Mouse (Mus musculus) heart, adult 18-20 months (tissue): ENCODE measurements around the gene Mme. TPM values are rescaled to one million over a fixed set of nuclear protein-coding genes. Genes with fewer than 3 reads are reported as not detected.

Experiments
- DNase-seq, 2 experiments: peaks; one replicate each; pipeline ENCODE4 v3.0.0; 2021 to 2022; ENCODE audit warnings: mixed read lengths in 1 of 2
- long read RNA-seq, 2 experiments: library from polyadenylated mRNA; stranded (forward); transcript quantifications; one replicate each; pipeline ENCODE4 v2.0.0; 2021
- total RNA-seq, 2 experiments: library from RNA; stranded (reverse); gene quantifications; 2 replicates each; pipeline ENCODE4 v1.2.3; 2021

Mme gene
- total RNA-seq, result 10 to 100 TPM; 15.1 to 17.4 TPM
- long read RNA-seq, experiment 1, transcript Mme-201 (23 exons, 3,782 nt), result major isoform, 5 of 11 reads
- long read RNA-seq, experiment 1, partial matches to known transcripts, result 0 of 11 reads
- long read RNA-seq, experiment 1, other reads (novel, unspliced or antisense), result 6 of 11 reads
- long read RNA-seq, experiment 2, partial matches to known transcripts, result 1 of 3 reads
- long read RNA-seq, experiment 2, other reads (novel, unspliced or antisense), result 0 of 3 reads

DNA sequence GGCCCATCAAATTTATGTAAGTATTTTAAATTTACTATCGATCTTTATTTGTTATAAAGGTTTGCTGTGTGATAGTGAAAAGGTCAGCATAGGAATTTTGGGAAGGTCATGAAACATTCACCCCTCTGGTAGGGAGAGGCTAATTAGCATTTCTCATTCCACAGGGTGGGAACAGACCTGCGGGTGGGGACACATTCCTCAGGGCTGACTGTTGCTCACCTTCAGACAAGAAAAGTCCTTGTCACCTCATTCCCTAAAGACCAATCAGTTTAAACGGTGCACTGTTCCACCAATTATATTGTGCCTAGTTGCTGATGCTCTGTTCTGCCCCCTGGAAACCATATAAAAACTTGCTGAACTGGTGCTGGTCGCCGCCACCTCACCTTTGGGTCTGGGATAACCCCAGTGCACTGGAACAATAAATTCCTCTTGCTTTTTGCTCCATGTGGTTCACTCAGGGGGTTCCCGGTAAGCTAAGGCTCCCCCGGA is at the start of gene Mme:
TSS of gene Mme (plus strand) at position 439 of the 489 bp plus-strand sequence.
- DNase-seq, result no peak

DNA sequence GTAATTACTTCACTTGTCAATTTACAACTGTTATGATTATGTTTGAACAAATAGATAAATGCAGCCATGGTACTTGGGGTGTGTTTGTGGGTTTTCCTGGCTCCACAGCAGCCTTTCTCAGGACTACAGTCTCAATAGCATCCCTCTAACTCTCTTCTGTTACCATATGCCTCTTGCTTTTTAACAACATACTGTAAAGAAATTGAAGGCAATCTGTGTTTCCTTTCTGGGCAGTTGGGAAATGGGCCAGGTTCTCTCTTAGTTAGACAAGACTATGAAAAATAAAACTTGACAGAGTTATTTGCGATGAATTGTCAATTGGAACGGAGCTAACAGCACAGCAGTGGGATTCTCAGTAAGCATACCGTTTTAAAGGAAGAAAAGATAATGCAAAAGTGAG is 44.8 kb upstream of the Mme start:
- no peak for DNase-seq

DNA sequence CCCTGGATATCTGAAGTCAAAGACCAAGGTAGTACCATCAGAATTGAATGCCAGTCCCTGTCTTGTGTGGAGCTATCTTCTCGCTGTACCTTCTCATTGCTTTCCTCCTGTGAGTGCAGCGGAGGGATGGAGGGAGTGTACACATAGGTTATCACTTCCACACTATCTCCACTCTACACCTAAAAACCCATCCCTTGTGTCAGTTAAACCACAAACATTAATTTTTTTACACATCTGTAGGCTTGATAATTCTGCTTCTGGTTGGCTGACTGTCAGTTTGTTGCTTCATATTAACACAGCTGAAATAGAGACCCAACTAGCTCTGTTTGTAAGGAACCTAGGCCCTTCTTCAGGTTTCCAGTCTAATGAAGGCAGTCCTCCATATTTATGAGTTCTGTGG is 43.3 kb upstream of the Mme start:
- DNase-seq, result no peak

DNA sequence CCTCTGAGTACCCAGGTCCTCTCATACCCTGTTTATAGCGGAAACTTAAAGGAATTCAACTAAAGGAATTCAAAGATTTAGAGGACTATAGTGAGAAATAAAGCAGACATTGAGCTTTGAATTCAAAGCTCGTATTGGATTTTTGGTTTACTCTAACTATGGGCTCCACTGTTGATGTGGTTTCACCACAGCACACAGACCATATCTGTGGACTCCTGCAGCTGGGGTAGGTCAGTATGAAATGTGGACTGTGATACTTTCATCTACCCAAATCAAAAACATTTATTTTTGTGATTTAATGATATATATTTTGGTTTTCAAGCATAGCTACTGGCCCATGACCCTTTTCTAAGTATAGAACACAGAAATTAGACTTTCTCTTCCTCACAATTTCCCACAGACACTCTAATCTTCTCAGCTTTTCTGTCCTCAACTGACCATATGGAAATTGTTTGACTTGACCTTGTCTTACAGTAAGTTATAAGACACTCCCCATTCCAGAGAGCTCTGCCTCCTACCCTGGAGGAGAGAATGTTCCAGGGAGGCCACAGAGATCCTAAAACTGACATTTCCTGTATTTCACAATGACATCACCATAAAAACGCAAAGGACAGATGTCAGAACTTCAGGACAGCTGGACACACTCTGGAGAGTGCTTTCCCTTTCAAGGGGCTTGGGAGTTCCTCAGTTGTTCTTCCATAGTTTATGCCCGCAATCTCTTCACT is 19.3 kb upstream of the Mme start:
- no peak for DNase-seq

DNA sequence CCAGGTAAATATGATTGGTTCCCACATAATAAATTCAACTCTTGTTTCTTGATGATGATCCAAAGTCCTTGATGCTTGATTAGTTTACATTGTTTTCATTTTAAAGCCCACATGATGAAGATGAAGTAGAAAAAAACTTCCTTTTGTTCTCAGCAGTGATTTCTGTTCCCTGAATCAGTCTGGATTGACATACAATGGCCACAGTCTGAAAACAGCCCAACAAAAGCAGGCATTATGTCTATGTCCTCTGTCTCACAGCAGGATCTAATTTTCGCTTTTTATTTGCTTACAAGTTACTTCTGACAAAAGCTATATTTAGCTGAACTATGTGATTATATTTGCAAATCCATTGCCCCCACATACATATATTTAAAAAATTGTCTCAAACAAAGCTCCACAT is 17.7 kb upstream of the Mme start:
- DNase-seq, result no peak

DNA sequence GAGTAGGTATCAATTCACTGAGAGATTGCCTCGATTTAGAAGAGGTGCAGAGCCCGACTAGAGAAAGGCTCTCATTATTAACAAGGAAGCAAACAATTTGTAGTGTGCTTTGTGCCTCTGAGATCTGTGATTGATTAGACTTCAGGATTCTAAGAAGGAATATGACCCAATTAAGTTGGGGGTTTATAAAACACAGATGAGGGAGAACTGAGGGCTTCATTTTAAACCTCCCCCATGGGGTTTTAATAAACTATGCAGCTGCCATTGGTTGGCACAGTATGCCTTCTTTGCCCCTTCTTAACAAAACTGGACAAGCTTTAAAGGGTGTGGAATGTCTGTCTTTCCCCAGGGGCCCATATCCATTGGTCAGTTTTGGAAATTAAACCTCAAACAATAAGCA is 5.4 kb upstream of the Mme start:
- no peak for DNase-seq

DNA sequence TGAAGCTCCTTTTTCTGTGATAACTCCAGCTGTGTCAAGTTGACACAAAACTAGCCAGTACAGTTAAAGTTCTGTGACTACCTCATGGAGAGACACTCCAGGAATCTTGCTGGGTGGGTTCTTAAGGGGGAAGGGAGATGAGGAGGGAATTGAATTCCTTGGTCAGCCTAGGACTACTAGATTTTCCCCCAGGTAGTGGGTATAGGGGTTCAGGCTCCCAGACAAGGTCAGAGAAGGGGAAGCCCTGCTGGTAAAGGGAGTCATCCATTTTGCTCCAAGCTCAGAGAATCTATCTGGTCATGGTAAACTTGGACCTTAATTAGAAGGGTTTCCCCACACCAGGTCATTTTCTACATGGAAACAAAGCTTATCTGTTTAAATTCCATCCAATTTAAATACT is 2.4 kb downstream of the Mme start:
- DNase-seq, result no peak

DNA sequence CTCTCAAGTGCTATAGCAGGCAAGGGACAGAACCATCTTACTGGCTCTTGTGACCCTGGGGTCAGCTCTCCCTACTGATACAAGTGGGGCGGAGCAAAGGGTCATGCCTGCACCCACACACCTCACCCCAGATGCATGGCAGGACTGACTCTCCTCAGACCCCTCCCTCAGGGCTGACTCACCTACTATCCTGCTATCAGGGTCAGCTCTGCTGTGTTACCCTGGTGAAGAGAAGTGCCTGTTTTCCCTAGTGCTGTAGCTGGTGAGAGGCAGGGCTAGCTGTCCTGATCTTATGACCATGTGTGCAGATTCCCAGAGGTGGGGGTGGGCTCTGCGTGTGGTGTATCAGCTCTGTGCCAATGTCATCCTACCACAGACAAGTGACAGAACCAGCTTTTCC is 30.8 kb downstream of the Mme start:
- DNase-seq, result no peak

DNA sequence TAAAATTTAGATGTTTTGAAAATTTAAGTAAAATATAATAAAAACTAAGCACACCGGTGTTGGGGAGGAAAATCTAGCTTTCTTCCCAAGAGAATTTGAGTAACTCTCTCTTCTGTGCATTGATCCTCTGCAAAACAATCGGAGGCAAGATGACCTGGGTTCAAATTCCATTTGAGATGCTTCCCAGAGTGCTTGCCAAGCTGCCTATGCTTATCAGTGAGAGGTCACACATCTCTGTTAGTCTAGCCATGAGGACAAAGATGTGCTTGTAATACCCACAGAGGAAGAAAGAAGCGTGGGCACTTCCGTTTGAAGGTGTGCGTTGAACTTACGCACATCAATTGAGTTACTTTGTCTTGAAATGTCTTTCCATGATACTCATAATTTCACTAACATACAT is 53.0 kb downstream of the Mme start:
- no peak for DNase-seq

DNA sequence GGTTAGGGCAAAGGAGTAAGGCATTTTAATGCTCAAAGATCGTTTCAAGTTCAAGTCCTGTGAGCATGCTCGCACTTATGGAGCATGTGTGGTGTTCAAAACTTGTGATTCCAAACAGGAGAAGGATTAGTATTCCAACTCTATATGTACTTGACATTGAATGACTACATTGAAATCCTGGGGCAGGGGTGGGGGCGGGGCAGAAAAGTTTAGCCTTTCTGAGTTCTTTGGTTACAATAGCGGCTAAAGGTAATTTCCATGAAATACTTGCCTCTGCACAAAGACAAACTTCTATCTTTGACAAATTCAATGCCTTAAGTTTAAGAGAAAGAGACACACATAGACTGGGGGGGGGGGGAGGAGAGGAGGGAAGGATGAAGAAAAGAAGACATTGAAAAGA is 53.5 kb downstream of the Mme start:
- no peak for DNase-seq

DNA sequence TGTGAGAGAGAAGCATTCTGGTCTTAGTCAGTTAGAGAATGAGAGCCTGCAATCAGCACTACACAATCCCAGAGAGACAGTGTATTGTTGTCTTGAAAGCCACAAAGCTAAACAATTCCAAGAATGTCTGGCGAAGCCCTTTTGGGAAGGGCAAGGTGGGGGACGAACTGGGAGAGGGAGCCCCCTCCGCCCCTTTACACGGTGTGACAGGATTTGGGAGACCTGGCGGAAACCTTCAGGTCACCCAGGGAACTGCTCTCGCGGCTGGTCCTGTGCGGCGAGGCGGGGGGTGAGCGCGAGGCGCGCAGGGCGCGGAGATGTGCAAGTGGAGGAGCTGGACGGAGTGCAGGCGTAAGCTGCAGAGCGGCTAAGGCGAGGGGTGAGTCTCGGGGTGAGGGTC is 53.9 kb downstream of the Mme start:
- DNase-seq, result peak; percentile 33 to 55

DNA sequence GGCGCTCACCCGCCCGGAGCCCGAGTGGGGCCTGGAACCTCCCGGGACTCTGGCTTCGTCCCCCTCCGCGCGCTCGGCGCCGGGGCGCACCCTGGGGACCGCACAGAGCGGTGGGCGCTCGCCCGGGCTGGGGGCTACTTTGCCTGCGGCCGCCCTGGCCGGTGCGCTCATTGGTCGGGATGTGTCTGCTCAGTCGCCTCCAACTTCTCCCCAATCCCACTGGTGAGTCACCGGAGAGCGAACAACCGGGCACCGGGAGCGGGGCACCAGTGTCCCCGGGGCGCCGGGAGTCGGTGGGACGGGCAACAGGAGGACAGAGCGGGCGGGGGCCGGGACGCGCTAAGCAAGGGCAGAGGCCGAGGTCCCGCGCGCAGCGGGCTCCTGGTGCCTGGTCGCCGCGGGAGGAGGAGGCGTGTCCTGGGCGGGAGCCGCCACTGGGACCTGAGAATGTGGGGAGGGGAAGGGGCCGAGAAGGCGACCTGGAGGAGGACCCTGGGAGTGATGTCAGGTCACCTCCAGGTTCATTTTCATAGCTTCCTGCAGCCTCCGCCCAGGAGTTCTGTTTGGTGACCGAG is 54.4 kb downstream of the Mme start:
- peak; percentile 49 to 69 for DNase-seq

DNA sequence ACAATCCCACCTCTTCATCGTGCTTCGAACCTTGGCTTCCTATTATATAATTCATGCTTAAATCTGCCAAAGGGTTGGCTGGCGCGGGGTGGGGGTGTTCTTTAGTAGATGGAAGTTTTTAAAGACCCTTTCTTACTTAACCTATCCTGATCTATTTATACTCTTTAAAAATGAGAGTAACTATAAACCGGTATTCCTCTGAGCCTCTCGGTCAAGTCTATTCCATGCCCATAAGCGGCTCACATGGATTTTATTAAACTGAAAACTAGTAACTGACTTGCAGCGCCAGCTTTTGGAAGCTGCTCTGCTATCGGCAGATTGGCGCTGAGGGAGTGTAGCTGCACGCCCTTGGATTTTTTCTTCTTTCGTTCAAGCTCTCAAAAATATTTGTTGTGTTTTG is 55.1 kb downstream of the Mme start:
- peak; percentile 22 to 48 for DNase-seq

DNA sequence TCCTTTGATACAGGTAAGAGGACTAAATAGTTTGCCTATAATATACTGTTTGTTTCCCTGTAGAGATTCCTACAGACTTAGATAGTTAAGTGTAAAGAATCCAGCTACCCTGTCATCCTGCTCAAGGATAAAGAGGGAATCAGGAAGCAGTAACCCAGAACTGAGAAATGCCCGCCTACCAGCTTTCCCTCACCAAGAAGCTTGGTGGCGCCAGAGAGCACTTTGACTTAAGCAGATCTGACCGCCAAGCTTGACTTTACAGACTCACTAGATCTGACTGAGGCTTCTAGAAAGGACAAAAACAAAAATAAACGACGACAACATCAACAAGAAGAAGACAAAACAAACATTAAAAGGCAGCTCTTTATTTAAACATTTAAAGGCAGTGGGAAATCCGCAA is 56.5 kb downstream of the Mme start:
- peak; percentile 76 to 89 for DNase-seq

DNA sequence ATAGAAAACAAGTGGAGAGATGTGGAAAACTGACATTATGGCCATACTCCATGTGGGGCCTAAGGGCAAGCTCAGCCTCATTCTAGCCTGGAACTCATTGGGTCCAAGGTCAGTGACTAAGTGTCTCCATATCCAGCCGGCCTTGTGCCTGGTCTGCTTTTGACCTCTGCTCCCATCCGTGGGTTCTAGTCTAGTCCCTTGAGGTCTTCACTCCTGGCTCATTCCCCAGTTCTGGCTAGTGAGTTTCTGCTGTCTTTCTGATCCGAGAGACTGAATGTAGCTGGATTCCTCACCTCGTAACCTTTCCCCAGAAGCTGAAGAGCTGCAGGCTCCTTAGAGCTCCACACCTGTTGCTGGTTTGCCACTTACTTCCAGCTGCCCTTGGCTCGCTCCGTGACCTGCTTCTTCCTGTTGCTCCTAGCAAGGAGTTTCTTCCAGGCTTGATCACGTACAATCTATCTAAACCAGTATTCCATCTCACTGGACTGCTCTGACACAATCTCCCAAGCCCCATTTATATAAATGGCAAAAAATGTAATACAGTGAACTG is 73.9 kb downstream of the Mme start:
- DNase-seq, result peak in 1 of 2 experiments; percentile 11

DNA sequence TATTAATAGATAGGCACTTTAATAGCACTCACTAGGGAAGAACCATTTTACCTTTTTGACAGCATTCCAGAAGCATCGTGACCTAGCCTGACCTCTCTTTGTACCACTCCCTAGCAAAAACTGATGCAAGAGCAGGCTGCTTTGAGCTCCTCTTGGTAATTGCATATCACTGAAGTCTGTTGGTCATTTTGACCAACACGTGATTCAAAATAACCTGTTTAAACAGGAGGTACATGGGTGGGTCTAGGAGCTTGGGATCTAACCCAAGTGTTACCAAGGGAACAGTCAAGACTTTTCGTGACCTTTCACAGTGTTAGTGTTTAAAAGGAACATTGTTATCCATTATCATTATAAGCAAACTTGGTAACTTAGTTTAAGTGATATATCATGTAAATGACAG is 76.2 kb downstream of the Mme start:
- DNase-seq, result no peak

DNA sequence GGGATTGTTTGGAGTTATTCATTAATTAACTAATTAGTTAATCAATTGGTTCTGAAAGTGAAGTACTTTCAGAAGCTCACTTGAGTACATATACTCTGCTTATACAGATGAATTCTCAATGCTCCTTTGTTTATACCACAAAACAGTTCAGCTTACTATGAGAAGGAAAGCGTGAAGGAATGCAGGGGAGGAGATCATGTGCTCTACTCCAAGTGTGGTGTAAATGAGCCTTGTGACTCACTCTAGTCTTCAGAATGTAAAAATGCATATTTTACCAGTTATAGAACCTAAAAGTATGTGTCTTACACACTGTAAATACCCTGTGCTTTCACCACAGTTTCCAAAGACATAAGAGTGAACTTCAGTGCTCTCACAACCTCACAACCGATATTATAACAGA is 84.3 kb downstream of the Mme start:
- no peak for DNase-seq

DNA sequence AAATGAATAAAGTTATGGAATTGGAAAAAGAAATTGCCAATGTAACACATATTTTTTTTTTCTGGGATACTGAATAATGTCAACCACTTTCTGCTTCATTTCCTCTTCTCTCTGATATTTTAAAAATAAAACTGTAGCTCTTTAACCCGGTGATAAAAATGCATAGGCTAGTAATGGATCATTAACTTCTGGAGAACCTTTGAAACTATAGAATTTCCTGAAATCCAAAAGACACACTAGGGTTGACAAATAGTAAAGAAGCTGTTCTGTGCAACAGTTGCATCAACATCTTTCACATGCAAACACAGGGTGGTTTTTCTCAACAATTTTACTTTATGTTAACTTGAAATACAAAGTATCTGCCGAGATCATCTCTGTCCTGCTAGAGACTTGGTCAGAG is 98.8 kb downstream of the Mme start:
- DNase-seq, result no peak

DNA sequence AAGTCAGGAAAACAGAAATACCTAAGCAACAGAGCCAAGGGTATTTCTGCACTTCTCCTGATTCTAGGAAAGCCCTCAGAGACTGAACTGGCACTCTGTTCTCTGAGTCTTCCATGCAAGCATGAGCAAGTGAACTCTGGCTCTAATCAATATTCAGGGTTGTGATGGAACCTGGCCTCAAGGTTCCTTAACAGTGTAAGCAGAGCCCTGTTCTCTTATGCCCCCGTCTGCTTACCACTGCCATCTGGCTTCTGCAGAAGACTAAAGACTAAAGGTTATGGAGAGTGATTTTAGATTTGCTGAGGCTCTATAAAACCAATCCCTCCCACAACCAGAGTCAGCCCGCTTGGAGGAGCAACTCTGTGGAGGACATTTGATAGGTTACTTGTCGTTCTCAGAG is 99.2 kb downstream of the Mme start:
- DNase-seq, result no peak

DNA sequence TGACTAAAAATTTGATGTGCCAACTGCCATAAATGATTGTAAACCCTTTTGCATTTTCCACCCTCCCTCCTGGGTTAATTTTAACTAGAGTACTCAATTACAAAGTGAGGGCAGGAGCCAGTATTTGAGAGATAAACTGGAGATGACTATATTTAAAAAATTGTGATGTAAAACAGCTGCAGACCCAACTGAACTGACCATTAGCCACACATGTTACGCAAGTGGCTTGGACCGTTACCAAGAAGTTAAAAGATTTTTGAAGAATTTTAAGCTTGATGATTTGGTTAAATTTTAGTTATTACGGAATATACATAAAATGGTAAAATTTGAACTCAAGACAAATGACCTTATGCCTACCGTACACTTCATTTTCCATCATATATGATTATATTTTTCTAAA is 100.1 kb downstream of the Mme start:
- peak; percentile 7 to 32 for DNase-seq

DNA sequence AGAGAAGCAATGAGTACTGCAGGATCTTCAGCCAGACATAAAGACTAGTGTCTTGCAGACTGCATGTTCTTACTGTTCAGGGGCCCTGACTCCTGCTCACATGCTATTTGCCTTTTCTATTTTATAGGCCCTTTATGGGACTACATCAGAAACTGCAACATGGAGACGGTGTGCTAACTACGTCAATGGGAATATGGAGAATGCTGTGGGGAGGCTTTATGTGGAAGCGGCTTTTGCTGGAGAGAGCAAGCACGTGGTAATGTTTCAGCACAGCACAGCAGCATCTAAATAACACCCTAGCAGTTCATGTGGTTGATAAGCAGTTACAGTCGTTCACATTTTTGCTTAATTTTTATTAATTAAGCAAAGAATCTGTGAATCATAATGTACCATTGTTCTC is 103.7 kb downstream of the Mme start:
- no peak for DNase-seq

DNA sequence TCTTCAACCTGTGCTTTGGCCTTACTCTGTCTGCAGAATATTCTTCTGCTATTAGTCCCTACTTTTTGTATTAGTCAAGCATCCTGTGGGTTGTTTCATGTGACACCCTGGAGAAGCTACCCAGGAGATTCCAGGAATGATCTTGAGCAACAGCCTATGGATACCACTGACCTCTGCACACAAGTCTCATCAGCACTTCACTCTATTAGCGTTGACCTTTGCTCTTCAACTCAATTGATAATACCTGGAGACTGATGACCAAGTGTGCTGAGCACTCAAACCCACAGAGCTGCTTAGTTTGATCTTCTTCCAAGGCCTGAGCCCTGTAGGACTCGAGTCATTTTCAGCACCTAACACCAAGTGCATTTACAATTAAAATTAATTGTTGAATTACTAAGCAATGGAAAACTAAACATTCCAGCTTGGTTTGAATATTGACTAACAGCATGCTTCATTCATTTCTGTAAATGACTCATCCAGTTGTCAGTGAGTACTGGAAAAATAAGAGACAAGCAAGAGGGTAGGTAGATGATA is 107.6 kb downstream of the Mme start:
- no peak for DNase-seq

DNA sequence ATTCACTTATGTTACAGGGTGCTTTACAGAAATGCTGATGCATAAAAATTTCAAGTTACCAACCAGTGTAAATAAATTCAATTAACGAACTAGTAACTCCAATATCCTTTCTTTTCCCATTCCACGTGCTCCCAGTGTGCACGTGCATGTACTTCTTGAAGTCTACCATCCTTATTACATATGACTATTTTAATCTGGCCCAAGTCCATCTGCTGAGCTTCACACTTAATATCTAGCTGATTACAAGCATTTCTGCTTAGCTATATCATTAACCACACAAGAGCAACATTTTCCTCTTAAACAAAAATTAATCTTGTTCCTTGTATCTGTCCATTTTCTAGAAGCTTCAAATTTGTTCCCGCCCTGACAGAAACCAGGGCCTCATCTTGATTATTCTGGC is 108.9 kb downstream of the Mme start:
- no peak for DNase-seq
